Comparison of ENCODE assay signal across 9 mouse cellular contexts in the genomic region with DNA sequence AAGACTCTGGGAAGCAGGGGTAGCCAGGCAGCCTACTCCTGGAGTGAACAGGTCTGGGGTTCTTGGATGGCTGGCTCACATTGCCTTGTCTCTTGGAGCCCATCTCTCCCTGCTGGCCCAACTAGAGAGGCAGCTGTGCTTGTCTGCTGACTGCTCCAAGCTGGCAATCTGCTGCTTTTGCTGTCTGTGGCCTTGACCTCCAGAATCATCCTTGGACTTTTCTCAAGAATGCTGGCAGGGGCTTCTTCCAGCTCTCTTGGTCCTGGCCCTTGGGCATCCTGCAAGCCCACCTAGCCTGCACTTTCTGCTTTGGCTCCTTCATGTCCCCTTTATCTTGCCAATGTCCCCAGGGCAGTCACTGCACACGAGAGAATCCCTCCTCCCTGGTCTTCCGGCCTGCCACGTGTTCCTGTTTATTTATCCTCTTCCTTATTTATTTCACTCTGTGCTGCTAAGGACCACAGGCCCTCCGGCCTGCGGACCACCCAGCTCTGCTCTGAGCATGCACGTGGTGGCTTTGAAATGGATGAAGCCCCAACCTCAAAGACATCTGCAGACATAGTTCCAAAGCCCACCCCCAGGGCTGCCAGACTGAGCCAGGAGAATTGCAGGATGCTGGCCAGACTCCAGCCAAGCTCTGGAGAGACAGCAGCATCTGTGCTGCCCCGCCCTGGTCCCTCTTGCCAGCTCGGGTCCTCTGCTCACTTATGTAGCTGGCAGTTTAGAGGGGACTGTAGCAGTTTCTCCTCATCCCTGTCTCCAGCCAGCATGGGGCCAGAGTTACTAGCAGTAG. TPM values are rescaled to one million over a fixed set of nuclear protein-coding genes. Genes with fewer than 3 reads are reported as not detected.
A peak's percentile ranks its signal among the peaks of the same experiment; 100 is the strongest.
DNase-seq lines count a peak whose midpoint lies in the region; ATAC-seq and TF ChIP-seq lines count a peak whose summit lies in the region.
"Had no signal": no experiment of that assay in that cellular context is flagged by ENCODE, and none has a peak within 500 bp of the region (broad histone marks: within the 10 kb centered on the region; RNA-seq: fewer than 3 reads in every experiment).

No protein-coding gene starts in this region.

- H3K36me3 ChIP-seq in midbrain, embryonic 15.5 days (replicated peaks), result no peaks in the 10 kb centered on the region
- H3K36me3 ChIP-seq in midbrain, embryonic 10.5 days, result no peaks in the 10 kb centered on the region
- H3K36me3 ChIP-seq in heart, embryonic 15.5 days, result no peaks in the 10 kb centered on the region
- no peaks in the 10 kb centered on the region for H3K36me3 ChIP-seq in limb, embryonic 10.5 days
- no peaks in the 10 kb centered on the region for H3K36me3 ChIP-seq in stomach, embryonic 14.5 days (ENCODE audit: control insufficient read depth, insufficient read depth, low read length)

- peaks cover 8% of the 10 kb centered on the region for H3K4me1 ChIP-seq in midbrain, embryonic 15.5 days
- H3K4me1 ChIP-seq in midbrain, embryonic 10.5 days, result no peaks in the 10 kb centered on the region
- peaks cover 11% of the 10 kb centered on the region; the same call in 1 of the 2 replicates for H3K4me1 ChIP-seq in embryonic fibroblast, embryonic 13.5 days (ENCODE audit: control insufficient read depth, insufficient read depth, low read length)
- H3K4me1 ChIP-seq in heart, embryonic 15.5 days (replicated peaks), result peaks cover 29% of the 10 kb centered on the region
- H3K4me1 ChIP-seq in limb, embryonic 10.5 days, result peaks cover 25% of the 10 kb centered on the region
- 0 out of 2 replicates have a peak, but pooled peaks cover 5% of the 10 kb centered on the region for H3K4me1 ChIP-seq in stomach, embryonic 14.5 days (ENCODE audit: control insufficient read depth, insufficient read depth, low read length)
- H3K4me1 ChIP-seq: liver, embryonic 13.5 days had no signal

- TF ChIP-seq CTCF in embryonic fibroblast, embryonic 13.5 days (IDR thresholded peaks at IDR 0.05; ENCODE audit: borderline replicate concordance, insufficient read depth, low read length), result no peak

- ATAC-seq in midbrain, embryonic 15.5 days (replicated peaks), result peak; percentile 58
- ATAC-seq in heart, embryonic 15.5 days (replicated peaks; ENCODE audit: insufficient number of reproducible peaks, insufficient read depth, low FRiP score, low read depth), result peak; percentile 32; the same call in 1 of the 2 replicates
- peak; percentile 42; the same call in 1 of the 2 replicates for ATAC-seq in stomach, embryonic 14.5 days (ENCODE audit: insufficient number of reproducible peaks, insufficient read depth, low FRiP score, low read depth)
- no peak for ATAC-seq in erythroid progenitor cell, adult 5-6 weeks (replicated peaks; ENCODE audit: low FRiP score, poor library complexity, severe bottlenecking)

- H3K27ac ChIP-seq in midbrain, embryonic 15.5 days, result no peak overlapping the region
- no peak overlapping the region for H3K27ac ChIP-seq in midbrain, embryonic 10.5 days (replicated peaks)
- H3K27ac ChIP-seq in embryonic fibroblast, embryonic 13.5 days (ENCODE audit: insufficient read depth, low read length), result peak overlapping the region; percentile 21; the same call in 1 of the 2 replicates
- H3K27ac ChIP-seq in heart, embryonic 15.5 days, result peak overlapping the region; percentile 49; the same call in 1 of the 2 replicates
- H3K27ac ChIP-seq in limb, embryonic 10.5 days, result peak overlapping the region; percentile 64
- H3K27ac ChIP-seq in stomach, embryonic 14.5 days (ENCODE audit: low read length), result no peak overlapping the region; the same call in 1 of the 2 replicates
- H3K27ac ChIP-seq: liver, embryonic 13.5 days had no signal

- H3K27me3 ChIP-seq in midbrain, embryonic 15.5 days (replicated peaks), result no peaks in the 10 kb centered on the region
- H3K27me3 ChIP-seq in midbrain, embryonic 10.5 days (ENCODE audit: low read depth, poor library complexity, severe bottlenecking), result 0 out of 2 replicates have a peak, but pooled peaks cover 4% of the 10 kb centered on the region
- H3K27me3 ChIP-seq in heart, embryonic 15.5 days, result no peaks in the 10 kb centered on the region
- no peaks in the 10 kb centered on the region for H3K27me3 ChIP-seq in limb, embryonic 10.5 days (ENCODE audit: low read depth, poor library complexity, severe bottlenecking)
- 0 out of 2 replicates have a peak, but pooled peaks cover 3% of the 10 kb centered on the region for H3K27me3 ChIP-seq in stomach, embryonic 14.5 days (ENCODE audit: control insufficient read depth, insufficient read depth, low read length)
- H3K27me3 ChIP-seq: liver, embryonic 13.5 days had no signal

- H3K9me3 ChIP-seq in midbrain, embryonic 15.5 days, result no peaks in the 10 kb centered on the region
- no peaks in the 10 kb centered on the region for H3K9me3 ChIP-seq in midbrain, embryonic 10.5 days (replicated peaks)
- no peaks in the 10 kb centered on the region for H3K9me3 ChIP-seq in heart, embryonic 15.5 days (replicated peaks)
- H3K9me3 ChIP-seq in limb, embryonic 10.5 days (replicated peaks), result no peaks in the 10 kb centered on the region
- H3K9me3 ChIP-seq in stomach, embryonic 14.5 days (ENCODE audit: control insufficient read depth, low read depth, low read length), result no peaks in the 10 kb centered on the region
- H3K9me3 ChIP-seq: liver, embryonic 13.5 days had no signal

- WGBS in midbrain, embryonic 15.5 days, result 50% methylated on average over 8 of the region's 8 CpGs
- WGBS in midbrain, embryonic 10.5 days, result 68% methylated on average over 8 of the region's 8 CpGs
- 54% methylated on average over 8 of the region's 8 CpGs for WGBS in heart, embryonic 15.5 days
- WGBS in limb, embryonic 10.5 days, result 36% methylated on average over 8 of the region's 8 CpGs
- 28% methylated on average over 8 of the region's 8 CpGs for WGBS in stomach, embryonic 14.5 days

- TF ChIP-seq POLR2A in embryonic fibroblast, embryonic 13.5 days (IDR thresholded peaks at IDR 0.05; ENCODE audit: low read depth, low read length), result no peak

- no peak overlapping the region for H3K4me2 ChIP-seq in midbrain, embryonic 15.5 days
- H3K4me2 ChIP-seq in heart, embryonic 15.5 days, result no peak overlapping the region
- no peak overlapping the region for H3K4me2 ChIP-seq in stomach, embryonic 14.5 days (replicated peaks; ENCODE audit: low read depth, low read length)
- H3K4me2 ChIP-seq: liver, embryonic 13.5 days had no signal

- no peak for DNase-seq in midbrain, embryonic 10.5 days (ENCODE audit: low spot score)
- no peak for DNase-seq in limb, embryonic 10.5 days (ENCODE audit: low spot score)
- DNase-seq in spleen, postnatal 14 days (ENCODE audit: low spot score in 2 of 2), result no peak
- DNase-seq: liver, embryonic 13.5 days had no signal

- H3K9ac ChIP-seq in midbrain, embryonic 15.5 days, result no peak overlapping the region
- H3K9ac ChIP-seq in heart, embryonic 15.5 days, result no peak overlapping the region
- H3K9ac ChIP-seq in stomach, embryonic 14.5 days (replicated peaks; ENCODE audit: low read depth, low read length), result no peak overlapping the region
- H3K9ac ChIP-seq: liver, embryonic 13.5 days had no signal

- no peak overlapping the region for H3K4me3 ChIP-seq in midbrain, embryonic 15.5 days
- H3K4me3 ChIP-seq in midbrain, embryonic 10.5 days, result no peak overlapping the region
- H3K4me3 ChIP-seq in embryonic fibroblast, embryonic 13.5 days (ENCODE audit: insufficient read depth, low read length), result no peak overlapping the region
- H3K4me3 ChIP-seq in heart, embryonic 15.5 days, result no peak overlapping the region
- H3K4me3 ChIP-seq in limb, embryonic 10.5 days, result no peak overlapping the region
- H3K4me3 ChIP-seq in stomach, embryonic 14.5 days (ENCODE audit: low read depth, low read length), result no peak overlapping the region
- H3K4me3 ChIP-seq: liver, embryonic 13.5 days had no signal

RNA-seq across cellular contexts. Expression of a gene that starts 44.1 kb away (rescaled TPM):
- 4.1 and 4.3 TPM in 2 replicates for polyA plus RNA-seq in midbrain, embryonic 15.5 days (2015; fragmentation: Nextera tagmentation; extraction: Ambion mirVana)
- 2.2 and 3.2 TPM in 2 replicates for polyA plus RNA-seq in midbrain, embryonic 10.5 days (2016; fragmentation: Nextera tagmentation; extraction: Ambion mirVana)
- 13.3 and 16.1 TPM in 2 replicates for polyA plus RNA-seq in embryonic fibroblast, embryonic 13.5 days (2011; ENCODE audit: insufficient read length, low read depth, missing spikeins)
- polyA plus RNA-seq in heart, embryonic 15.5 days (2015; fragmentation: Nextera tagmentation; extraction: Ambion mirVana), result 2.7 and 5.9 TPM in 2 replicates
- polyA plus RNA-seq in limb, embryonic 10.5 days (2016; fragmentation: Nextera tagmentation; extraction: Ambion mirVana), result 2.2 and 3.1 TPM in 2 replicates
- polyA plus RNA-seq in stomach, embryonic 14.5 days (2014; fragmentation: Nextera tagmentation; extraction: Ambion mirVana), result 3.8 and 5.0 TPM in 2 replicates
- total RNA-seq in erythroid progenitor cell, adult 5-6 weeks (2015; ENCODE audit: low replicate concordance), result 4.6 and 5.4 TPM in 2 replicates
- total RNA-seq in erythroid progenitor cell, adult 5-6 weeks (2017; ENCODE audit: low replicate concordance), result 2.4 and 6.3 TPM in 2 replicates

RNA-seq across cellular contexts. Expression of a gene that starts 45.7 kb away (rescaled TPM):
- 60.2 and 63.5 TPM in 2 replicates for polyA plus RNA-seq in midbrain, embryonic 15.5 days (2015; fragmentation: Nextera tagmentation; extraction: Ambion mirVana)
- polyA plus RNA-seq in midbrain, embryonic 10.5 days (2016; fragmentation: Nextera tagmentation; extraction: Ambion mirVana), result 76.9 and 82.6 TPM in 2 replicates
- polyA plus RNA-seq in embryonic fibroblast, embryonic 13.5 days (2011; ENCODE audit: insufficient read length, low read depth, missing spikeins), result 44.8 and 55.2 TPM in 2 replicates
- 63.6 and 69.1 TPM in 2 replicates for polyA plus RNA-seq in heart, embryonic 15.5 days (2015; fragmentation: Nextera tagmentation; extraction: Ambion mirVana)
- 78.8 and 88.8 TPM in 2 replicates for polyA plus RNA-seq in limb, embryonic 10.5 days (2016; fragmentation: Nextera tagmentation; extraction: Ambion mirVana)
- polyA plus RNA-seq in stomach, embryonic 14.5 days (2014; fragmentation: Nextera tagmentation; extraction: Ambion mirVana), result 66.1 and 66.5 TPM in 2 replicates
- total RNA-seq in erythroid progenitor cell, adult 5-6 weeks (2015; ENCODE audit: low replicate concordance), result 50.5 and 117 TPM in 2 replicates
- total RNA-seq in erythroid progenitor cell, adult 5-6 weeks (2017; ENCODE audit: low replicate concordance), result 34.1 and 47.1 TPM in 2 replicates

Comparison
In these comparisons a context has a peak if more than half of its experiments do, and no peak if none do; other contexts are left out.
1. H3K27ac ChIP-seq: peak in embryonic fibroblast, embryonic 13.5 days (single experiment), heart, embryonic 15.5 days (single experiment) and limb, embryonic 10.5 days (single experiment); none in midbrain, embryonic 15.5 days (single experiment), midbrain, embryonic 10.5 days (single experiment) and stomach, embryonic 14.5 days (single experiment).